Mouse (Mus musculus): Measurements from ENCODE around the gene 1700011L22Rik. TPM values are rescaled to one million over a fixed set of nuclear protein-coding genes. Genes with fewer than 3 reads are reported as not detected.

The 1700011L22Rik gene
- not detected for total RNA-seq (2021)
- long read RNA-seq, experiment 1, result 0 reads
- long read RNA-seq, experiment 2, result 0 reads

DNA sequence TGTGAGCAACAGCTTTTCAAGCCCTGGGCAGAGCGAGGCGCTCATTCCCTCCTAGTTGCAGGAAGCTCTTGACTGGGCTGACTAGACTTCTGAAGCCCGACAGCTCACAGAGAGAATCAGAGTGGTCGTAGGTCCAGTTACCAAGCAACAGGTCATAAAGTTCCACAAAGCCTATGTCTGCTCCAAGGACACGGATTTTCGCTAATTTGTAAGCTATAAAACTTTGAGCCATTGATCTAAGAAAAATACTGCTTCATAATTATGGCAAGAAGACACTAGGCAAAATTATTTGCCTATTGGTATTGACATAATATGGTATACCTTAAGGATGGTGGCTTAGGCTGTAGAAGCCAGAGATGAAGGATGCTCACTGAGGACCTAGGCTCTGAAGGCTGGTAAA, at the start of gene 1700011L22Rik:
1700011L22Rik (minus strand) TSS at position 101 of the 400 bp plus-strand sequence.
- no peak for DNase-seq

DNA sequence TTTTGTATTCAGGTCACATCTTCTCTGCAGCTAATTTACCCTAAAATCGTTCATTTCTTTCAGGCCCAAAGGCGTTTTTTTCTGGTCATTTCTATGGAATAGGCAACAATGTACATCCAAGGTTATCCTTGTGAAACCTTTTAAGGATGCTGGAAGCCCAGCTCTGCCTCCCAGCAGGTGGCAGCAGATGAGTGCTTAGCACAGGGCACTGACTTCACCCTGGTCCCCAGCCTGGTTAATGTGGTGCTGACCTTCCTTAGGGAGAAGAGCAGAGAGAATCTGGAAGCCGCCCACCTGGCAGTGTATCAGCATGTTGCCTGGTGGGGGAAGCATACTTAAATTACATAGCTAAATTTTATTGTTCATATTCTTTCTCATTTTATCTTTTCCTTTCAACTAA, 49.4 kb upstream of the 1700011L22Rik start:
- DNase-seq, result peak; percentile 79 to 87

DNA sequence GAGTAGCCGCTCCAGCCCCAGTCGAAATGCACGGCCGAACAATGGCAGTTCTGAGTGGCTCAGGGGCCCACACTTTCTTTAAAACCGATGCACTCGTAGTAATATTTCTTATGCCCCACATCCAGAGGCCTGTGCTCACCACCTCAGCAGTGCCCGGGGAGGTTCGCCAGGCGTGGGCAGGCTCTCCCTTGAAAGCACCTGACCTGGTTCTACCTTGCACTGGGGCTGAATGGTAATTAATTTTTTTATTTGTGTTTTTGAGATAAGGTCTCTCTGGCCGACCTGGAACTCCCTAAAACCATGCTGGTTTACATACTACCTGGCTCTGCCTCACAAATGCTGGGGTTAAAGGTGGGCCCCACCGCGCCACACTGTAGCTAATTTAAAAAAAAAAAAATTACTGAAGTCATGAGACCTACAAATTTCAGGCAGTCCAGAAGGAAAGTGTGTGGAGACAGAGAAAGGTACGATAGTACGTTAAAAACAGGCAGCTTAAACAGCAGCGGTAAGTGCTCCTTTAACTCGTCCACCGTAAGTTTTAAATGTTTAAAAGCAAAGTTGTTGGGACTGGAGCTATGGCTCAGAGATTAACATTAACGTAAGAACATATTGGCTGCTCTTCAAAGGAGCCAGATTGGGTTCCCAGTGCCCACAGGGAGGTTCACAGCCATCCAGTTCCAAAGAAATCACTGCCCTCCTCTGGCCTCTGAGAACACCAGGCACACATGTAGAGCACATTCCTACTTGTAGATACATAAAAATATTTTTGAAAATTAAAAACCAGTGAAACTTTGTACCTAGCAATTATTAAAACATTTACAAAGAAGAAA, 47.1 kb upstream of the 1700011L22Rik start:
- DNase-seq, result no peak

DNA sequence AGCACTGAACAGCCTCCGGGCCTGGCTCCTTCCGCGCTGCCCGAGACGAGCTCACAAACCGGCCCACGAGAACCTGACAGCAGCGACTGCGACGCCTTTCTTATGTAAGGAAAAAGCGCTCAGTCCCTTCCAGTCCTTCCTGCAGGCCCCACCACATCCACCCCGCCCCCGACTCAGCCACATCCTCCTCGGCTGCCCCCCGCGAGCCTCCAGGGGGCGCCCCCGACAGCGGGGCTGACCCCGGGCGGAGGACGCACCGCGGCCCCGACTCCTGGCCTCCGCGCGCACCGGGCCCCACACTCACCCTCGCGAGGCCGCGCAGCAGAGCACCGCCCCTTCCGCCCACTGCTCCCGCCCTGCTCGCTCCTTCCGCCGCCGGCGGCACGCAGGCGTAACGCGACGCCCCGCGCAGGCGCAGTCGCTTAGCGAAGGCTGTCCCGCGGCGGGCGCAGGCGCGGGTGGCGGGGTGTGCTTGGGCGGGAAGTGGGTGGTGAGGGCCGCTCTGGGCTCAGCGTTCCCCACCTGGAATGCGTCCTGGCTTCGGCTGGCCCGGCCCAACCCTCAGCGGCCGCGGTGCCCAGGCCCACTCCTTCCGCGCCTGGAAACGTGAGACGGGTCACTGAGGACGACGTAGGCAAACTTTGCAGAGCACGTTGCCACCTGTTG, 46.4 kb upstream of the 1700011L22Rik start, which contains the start of gene Mmaa:
Mmaa (minus strand) TSS at position 328 of the 666 bp plus-strand sequence.
- peak; percentile 99 for DNase-seq

DNA sequence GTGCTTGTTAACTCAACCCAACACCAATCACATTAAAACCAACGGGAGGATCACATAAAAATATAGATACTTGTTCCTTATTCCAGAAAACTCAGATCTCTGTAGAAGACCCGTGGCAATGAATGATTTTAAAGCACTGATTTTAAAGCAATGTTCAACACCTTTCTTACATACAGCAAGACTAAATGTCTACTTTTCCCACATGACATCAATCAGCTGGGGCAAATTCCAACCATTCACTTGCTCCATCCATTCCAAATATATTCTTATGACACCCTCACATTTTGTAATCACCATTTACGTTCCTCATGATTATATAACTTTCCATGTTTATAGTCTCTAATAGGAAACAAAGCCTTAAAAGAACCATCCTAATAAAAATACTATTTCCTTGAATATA, 45.5 kb upstream of the 1700011L22Rik start:
- no peak for DNase-seq

DNA sequence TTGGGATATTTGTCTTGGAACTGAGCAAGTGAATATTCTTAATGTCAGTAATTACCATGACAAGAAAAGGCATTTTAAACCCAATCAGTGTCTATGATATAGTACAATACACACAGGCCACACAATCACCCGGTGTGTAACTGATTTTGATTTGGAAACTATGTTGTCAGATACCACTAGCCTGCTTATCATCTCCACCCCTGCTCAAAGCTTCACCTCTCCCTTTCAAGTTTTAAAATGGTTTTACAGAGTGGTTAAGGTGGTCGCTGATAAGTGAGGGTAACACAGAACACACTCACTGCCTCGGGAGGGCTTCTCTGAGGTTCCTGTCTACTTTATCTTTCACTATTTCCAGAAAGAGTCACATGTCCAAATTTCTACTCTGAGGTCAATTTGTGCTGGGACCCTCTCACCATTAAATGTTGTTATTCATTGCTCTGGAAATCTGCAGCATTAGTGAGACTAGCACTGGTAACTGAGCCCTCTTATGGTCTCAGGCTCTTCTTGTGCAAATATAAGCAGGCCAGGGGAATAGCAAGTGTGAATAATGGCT, 44.4 kb upstream of the 1700011L22Rik start:
- no peak for DNase-seq

DNA sequence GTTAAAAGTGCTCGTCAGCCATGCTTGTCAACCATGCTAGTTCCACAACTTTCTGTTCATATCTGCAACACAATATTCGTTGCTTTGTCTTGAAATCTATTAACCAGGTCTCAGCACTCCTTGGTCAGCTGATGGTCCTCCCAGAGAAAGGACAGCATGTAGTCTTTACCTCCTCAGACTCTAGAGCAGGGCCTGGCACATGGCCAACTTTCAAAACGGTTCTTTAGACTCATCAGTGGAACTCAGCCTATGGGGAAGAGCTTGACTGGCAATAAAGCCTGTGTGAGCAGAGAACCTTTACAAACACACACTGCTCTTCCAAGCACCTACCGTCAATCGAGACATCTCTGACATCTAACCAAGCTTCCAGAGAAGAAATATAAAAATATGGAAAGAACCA, 41.2 kb upstream of the 1700011L22Rik start:
- DNase-seq, result peak; percentile 15 to 20

DNA sequence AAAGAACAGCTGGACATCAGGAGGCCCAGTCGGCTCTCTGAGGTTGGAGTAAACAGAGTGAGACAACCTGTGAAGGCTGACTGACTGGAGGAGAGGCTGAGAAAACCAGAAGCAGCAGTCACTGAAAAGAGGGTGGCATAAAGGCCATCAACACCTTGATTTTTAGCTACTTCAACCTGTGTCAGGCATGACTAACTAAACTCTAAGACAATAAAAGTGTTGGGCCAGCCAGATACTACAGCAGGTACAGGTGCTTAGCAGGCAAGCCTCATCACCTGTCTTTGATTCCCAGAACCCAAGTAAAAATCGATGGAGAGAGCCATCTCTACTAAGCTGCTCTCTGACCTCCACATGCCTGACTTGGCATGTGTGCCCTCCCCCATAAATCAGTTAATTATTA, 40.3 kb upstream of the 1700011L22Rik start:
- DNase-seq, result no peak

DNA sequence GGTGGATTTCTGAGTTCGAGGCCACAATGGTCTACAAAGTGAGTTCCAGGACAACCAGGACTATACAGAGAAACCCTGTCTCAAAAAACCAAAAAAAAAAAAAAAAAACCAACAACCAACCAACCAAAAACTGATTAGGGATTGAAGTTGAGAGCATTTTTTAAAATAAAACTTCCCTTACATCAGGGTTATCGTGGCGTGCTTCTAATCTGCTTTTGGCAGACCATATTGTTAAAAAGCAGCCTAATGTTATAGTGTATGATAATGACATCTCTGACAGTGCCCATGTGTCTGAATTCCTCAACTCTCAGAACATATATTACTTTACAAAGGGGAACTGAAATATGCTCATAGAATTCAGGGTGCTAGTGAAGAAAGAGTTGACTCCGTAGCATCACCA, 39.9 kb upstream of the 1700011L22Rik start:
- DNase-seq, result no peak

DNA sequence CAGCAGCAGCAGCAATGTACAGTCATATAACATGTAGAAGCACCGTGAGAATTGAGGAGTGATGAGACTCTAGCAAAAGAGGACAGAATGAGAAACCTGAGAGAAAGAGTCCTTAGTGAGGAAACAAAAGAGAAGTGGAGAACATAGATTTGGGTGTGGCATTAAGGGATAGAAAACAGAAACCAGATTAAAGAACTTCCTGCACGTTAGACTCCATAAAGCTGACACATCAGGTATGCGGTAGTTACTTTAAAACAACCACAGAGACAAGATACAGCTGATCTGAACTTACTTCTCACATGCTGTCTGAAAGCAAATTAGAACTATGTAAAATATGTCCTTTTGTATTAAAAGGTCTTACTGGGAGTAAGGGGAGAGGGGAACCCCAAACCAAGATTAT, 38.1 kb upstream of the 1700011L22Rik start:
- no peak for DNase-seq

DNA sequence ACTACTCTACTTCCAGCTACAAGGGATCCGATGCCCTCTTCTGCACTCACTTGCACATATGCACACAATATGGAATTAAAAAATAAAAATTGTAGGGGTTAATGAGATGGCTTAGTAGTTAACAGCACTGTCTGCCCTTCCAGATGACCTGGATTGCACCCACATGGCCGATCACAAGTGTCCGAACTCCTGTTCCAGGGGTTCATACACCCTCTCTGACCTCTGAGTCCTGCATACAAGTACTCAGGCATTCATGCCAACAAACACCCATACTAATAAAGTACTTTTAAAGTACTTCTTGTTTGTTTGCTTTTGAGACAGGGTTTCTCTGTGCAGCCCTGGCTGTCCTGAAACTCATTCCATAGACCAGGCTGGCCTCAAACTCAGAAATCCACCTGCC, 36.3 kb upstream of the 1700011L22Rik start:
- DNase-seq, result no peak

DNA sequence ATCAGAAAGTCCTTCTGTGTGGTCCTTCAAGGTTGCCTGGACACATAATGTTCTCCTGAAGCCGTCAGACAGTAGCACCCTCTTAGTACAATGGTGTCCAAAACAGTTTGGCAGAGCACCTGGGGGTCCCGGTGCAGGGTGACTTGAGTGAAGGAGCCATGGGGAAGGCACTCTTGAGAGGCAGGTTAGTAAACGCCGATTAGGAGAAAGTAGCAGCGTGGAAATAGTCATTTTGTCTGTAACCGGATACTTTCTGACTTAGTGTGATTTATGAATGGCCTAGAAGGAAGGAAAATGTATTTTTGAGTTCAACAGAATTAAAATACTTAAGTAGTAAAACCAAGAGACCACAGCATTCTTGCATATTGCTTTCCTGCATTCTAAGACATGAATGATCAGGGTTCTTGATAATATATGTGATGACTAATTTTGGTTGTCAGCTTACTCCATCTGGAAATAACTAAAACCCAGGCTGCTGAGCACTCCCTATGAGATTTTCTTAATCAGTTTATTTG, 33.1 kb upstream of the 1700011L22Rik start:
- DNase-seq, result no peak

DNA sequence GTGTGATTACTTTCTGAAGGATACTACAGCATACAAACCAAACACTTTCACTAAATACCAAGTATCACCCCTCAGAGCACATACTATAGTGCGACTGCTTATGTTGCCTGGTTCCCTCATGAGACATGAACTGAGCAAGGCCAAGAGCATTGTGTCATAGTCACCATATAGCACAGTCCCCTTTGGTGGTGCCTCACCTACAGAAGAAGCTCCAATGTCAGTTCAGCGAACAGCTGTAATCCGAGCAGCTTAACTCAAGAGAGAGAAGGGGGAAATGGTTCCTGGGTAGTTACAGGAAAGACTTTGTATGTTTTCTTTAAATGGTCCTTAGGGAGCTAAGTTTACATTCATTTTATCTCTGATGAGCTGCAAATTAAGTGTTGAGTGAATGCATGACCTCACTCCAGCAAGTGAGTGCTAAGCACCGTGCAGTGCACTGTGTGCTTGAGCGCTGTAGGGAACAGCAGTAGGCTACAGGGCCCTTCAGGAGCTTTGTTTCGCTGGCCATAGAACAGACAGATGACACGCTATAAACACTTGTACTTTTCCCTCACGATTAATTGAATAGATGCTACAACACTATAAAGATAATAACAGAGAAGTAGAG, 29.0 kb upstream of the 1700011L22Rik start:
- no peak for DNase-seq

DNA sequence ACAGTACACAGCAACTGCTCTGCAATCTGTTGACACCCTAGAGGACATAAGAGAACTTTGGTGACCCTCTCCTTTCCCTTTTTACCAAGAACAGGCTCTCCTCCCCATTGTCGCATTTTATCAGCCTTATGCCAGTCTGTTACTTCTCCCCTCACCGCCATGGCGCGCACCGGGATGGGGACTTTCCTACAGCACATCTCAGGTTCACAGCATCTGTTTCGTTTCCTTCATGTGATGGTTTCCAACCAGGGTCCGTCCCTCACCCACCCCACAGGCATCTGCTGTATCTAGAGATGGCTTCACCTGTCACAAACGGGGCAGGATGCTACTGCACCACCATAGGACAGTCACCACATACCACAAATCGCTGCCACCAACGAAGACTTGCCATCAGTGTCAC, 26.6 kb upstream of the 1700011L22Rik start:
- no peak for DNase-seq

DNA sequence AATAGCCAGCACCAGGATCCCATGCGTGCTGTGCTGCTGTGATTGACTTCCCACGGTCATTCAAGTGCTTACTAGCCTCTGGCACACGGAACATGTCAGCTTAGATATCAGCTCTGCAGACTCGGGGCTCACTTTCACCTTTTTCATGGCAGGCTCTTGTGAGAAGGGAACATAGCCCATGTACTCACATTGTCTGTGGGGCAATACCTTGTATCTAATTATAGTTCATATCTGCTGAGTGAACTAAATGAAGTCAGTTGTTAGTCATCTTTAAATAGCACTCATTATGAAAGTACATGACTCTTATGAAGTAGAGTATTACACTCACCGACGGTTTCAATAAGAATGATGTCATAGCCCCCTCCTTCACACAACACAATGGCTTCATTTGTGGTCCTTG, 25.4 kb upstream of the 1700011L22Rik start:
- no peak for DNase-seq

DNA sequence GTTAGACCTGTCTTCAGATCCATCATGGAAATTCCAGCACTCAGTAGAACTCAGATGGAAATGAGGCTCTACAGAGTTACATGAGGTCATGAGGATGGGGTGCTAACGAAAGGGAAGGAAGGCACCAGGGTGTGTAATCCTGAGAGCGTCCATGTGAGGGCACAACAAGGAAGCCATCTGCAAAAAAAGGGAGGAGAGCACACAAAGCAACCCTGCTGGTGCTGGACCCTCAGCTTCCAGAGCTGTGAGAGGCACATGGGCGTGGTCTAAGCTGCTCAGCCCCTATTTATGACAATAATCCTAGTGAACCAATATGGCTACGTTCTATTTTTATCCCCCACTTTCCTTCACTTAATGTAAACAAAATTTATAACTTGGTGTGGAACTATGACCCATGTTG, 24.3 kb upstream of the 1700011L22Rik start:
- no peak for DNase-seq

DNA sequence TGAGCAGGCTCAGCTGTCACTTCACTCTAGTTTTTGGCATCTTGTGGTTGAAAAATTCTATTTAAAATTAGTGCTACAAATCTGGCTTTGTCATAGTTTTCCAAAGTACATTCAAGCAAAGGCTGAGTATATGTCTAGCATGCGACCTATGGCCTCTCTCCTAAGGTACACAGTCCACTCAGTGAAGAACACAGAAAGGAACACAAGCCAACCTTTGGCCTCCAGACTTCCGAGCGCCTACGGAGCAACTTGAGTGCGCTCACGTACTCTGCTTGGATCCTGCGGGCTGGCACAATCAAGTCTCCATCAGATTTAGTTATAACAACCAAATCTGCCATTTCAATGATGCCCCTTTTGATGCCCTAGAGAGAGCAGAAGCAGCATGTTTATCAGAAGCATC, 20.6 kb upstream of the 1700011L22Rik start:
- no peak for DNase-seq

DNA sequence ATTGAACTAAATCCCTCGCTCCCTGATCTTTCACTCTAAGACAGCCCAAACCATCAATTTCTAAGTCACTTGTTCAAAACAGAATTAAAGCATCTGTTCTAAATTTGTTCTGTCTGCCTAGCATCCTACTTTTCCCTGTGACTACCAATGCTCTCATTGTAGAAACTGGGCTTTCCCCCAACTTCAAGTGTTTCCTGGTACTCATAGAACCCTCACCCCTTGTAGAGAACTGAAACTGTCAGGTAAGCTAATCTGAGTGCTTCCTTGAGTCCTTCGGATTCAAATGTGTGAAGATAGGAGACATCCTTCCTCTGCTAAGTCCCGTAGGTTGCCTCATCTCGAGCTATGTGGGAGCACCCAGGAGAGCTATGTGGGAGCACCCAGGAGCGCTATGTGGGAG, 13.6 kb upstream of the 1700011L22Rik start:
- no peak for DNase-seq

DNA sequence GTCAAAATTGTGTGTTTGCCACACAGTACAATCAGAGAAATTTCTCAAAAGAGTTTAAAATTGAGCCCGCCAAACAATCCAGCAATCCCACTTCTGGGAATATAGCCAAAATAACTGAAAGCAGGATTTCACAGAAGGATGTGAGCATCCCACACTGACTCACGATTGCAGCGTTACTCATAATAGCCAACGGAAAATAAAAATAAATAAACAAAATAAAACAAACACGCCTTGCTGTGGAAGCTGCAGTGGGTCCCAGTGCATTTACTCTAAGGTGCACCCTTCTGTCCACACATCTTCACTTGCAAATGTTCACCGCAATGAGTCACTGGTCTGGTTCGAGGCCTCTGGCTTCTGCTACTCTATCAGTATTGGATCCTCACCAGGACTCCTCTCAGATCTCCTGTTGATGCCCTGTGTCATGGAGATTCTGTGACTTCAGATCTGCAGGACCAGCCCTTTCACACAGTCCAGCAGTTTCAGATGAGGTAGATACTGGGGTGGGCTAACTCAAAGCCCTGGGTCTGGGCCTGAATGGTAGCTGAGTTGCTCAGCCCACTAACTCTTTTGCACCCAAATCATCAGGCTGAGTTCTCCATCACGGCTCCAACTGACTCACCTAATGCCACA, 7.8 kb upstream of the 1700011L22Rik start:
- no peak for DNase-seq

DNA sequence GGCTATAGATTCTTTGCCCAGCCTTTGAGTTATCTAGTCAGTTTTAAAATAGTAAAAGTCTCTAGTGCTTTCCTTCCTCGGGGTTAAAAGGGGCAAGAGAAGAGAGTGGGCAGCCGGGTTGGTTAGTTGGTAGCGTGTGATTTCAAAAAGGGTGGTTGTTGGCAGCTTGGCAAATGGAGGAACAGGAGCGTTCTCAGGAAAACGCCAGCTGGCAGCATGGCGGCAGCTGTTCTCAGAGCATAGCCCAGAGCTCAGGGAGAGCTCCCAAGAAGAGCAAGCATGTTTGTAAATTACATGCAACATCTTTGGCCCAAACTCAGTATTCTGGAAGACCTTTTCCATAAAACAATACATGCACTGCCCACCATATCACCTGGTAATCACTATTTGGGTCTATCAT, 5.4 kb upstream of the 1700011L22Rik start:
- no peak for DNase-seq

DNA sequence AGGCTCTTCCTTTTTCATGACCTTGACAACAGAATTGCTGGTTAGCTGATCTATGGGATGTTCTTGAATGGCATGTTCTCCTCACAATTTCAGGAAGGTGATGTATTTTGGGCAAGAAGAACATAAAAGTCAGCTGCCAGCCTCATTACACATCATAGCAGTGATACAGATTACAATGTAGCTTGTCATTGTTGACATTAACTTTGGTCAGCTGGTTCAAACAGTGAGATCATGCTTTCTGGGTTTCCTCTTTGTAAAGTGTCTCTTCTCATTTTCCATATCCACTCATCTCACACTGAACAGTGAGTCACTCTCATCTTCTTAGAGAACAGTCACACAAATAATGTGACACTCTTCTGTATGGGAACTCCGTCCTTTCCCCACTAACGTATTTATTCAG, 4.9 kb downstream of the 1700011L22Rik start:
- DNase-seq, result no peak

DNA sequence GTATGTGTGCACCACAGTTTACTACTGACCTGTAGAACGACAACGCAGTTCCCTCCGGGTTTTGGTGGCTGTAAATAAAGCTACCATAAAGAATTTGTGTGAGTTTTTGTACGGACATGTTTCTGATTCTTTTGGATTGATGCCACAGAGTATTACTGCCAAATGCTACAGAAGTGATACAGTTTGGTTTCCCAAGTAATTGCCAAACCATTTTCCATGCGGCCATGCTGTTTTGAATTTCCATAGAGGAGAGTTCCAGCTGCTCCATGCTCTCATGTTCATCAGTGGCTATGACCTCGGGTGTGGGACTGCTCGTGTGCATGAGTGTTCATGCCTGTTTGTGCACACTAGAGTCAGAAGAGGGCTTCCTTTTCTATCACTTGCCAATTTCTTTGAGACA, 8.4 kb downstream of the 1700011L22Rik start:
- no peak for DNase-seq
